Mouse (Mus musculus) frontal cortex, postnatal 10 days (tissue): ENCODE measurements around the gene Pde6d.

Source experiments
- DNase-seq, 2 experiments: peaks; one replicate each; pipeline ENCODE4 v3.0.0; 2022; ENCODE audit warnings: low spot score in 2 of 2, mixed read lengths in 1 of 2

Pde6d gene

DNA sequence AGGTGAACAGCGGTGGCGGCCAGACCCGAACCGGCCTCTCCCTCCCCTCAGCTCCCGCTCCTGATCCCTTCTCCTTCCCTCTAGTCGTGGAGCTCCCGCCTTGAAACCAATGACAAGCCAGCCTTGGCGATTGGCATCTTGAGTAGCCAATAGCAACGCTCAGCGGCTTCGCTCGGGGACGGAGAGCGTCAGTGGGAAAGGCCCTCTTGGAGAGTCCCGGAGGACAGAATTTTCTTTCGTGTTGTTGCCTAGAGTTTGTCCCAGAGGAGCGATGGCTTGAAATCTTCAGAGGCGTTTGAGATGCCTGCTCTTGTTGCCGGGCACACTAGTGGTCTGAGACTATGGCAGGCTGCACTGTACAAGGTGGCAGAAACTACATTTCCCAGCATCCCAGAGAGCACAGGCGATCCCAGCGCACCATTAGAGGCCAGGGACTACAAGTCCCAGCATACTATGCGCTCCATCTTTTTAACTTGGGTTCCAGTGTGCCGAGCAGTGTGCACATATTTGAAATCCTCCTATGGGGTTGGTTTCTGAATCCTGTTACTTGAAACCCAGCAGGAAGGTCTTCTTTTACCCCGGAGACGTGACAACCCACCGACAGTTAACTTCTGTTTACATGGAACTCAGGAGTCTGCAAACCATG, at the start of gene Pde6d, which contains the start of gene Cops7b:
TSS of gene Pde6d (minus strand) at position 179 of the 646 bp plus-strand sequence.
TSS of gene Cops7b (plus strand) at position 454 of the 646 bp plus-strand sequence.
- DNase-seq: peak; percentile 88 to 97

- DNase-seq: no peak
Measured at GRCm38 (mm10) chr1:86630527-86630926, 48.1 kb upstream of the Pde6d start.

DNA sequence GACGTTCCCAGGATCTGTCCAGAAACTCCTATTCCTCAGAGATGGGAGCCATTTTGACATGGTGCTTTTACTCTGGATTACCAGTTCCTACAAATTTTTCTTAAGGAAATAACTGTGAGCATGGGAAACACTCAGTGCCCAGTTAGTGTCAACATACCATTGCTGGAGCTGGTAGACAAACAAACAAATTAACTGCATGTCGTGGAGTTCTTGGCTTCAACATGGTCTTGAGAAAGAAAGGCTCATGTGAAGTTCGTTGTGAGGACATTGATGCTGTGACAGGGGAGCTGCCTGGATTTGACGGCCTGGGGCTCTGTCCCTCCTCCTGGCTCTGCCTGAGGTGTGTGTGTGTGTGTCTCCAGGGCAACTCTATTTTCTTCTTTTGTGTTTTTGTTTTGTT, 47.5 kb upstream of the Pde6d start:
- no peak for DNase-seq

DNA sequence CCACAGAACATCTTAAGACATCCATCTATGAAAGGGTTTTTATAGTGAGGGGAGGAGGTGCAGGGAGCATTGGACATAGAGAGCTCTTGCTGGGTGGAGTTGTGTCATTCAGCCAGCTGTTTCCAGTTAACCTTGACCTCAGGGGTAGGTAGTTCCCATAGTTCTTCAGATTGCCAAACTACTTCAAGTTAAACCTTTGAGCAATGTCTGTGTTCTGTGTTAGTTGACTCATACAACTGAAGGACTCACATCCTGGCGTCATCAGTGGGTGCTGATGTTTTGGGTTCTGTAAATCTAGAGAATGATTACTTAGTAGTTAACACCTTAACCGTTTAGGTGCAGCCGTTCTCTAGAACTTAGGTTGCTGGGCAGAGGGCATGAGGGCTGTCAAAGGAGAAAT, 45.8 kb upstream of the Pde6d start:
- DNase-seq: no peak

GRCm38 (mm10) chr1:86623001-86624000, 40.9 kb upstream of the Pde6d start:
- DNase-seq: no peak

- DNase-seq: no peak
Measured at GRCm38 (mm10) chr1:86622296-86622695, 39.9 kb upstream of the Pde6d start.

DNA sequence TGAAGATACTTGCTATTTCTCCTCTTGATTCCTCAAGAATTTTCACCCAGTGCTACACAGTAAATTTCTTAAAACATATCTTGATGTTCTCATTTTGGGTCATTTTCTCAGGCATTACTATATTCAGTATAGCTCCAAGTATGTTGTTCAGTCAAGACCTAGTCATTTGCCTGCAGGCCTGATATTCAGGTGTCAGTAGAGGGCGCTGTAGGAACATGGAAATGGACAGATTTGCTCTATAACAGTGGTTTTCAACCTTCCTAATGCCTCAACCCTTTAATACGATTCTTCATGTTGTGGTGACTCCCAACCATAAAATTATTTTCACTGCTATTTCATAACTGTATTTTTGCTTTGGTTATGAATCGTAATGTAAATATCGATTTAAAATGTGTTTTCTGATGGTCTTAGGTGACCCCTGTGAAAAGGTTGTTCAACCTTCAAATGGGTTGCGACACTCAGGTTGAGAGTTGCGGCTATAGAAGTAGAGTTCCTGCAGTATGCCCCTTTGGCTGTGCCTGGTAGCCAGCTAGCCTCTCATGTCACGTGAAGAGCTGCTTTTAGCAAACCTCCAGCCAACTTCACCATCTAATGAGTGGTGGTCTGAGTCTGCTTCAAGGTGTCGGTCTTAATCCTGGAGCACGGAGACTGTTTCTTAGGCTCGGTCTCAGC, 36.2 kb upstream of the Pde6d start:
- DNase-seq: peak in 1 of 2 experiments; percentile 59

- no peak for DNase-seq
Measured at GRCm38 (mm10) chr1:86614269-86614668, 31.8 kb upstream of the Pde6d start.

GRCm38 (mm10) chr1:86612081-86612480, 29.7 kb upstream of the Pde6d start:
- DNase-seq: no peak

- no peak for DNase-seq
Measured at GRCm38 (mm10) chr1:86610954-86611353, 28.5 kb upstream of the Pde6d start.

- DNase-seq: no peak
Measured at GRCm38 (mm10) chr1:86600117-86600516, 17.7 kb upstream of the Pde6d start.

DNA sequence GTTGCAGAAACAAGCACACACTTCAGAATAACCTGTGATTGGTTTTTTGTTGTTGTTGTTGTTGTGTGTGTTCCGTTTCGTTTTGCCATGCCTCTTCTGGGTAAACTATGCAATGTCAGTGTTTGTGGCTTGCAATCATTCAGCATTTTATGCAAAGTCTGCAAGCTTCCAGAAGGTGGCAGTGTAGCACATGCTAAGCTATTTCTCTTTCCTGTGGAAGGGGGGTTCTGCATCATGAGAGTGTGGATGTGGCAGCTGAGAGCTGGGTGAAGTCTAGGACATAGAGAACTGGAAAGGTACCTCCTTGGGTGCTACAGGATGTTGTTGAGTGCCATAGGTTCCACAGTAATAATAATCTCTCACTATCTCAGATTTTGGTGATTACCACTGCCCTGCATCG, 16.1 kb upstream of the Pde6d start:
- DNase-seq: no peak

- DNase-seq: no peak
Measured at GRCm38 (mm10) chr1:86596512-86596911, 14.1 kb upstream of the Pde6d start.

DNA sequence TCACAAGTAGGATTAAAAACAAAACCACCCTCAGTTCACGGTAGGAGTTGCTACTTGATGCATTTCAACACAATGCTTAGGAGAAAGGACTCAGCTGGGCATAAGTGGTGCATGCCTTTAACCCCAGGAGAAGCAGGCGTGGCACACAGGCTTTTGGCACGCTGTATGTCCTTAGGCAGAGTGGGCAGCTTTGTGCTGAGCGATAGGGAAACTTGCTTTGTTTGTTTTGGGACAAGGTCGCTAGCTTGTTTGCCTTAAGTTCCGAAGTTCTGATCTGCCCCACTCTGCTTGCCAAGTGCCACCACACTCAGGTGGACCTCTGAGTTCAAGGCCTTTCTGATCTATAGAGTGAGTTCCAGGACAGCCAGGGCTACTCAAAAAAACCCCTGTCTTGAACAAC, 12.9 kb upstream of the Pde6d start:
- DNase-seq: no peak

DNA sequence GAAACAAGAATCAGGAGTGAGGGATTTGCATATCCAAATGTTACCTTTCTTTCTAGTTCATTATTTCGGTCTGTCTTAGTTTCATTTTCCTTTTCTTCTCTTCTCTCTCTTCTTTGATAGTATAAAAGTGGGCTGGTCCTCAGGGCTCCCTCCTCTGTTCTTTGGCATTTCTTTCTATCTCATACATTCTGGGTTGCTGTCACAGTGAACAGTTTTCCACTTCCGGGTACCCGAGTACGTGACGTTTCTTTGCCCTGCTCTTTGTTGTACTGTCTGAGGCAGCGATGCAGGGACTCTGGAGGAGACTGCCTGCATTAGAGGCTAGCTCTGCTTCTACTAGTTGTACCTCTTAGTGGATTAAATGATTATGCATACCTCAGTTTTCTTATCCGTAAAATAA, 12.1 kb upstream of the Pde6d start:
- DNase-seq: no peak

GRCm38 (mm10) chr1:86586992-86587391, 4.6 kb upstream of the Pde6d start:
- peak; percentile 72 to 76 for DNase-seq

DNA sequence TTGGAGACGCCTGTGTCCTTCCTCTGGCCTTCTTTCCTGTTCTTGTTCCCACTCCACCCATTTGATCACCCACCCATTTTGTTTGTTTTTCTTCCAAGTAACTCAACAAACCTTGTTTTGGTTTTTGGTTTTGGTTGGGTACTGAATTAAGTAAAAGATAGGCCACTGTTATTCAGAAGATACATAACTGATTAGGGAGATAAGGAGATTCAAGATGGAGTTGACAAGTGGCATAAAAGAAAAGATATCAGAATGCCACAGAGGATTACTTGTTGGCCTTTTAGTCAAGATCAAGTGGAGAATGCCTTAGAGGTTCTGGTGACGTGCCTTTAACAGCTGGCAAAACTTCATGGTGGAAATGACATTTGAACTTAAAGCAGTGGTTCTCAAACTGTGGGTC, 1.3 kb upstream of the Pde6d start:
- no peak for DNase-seq

- peak; percentile 27 to 45 for DNase-seq
Measured at GRCm38 (mm10) chr1:86581692-86582450, 558 bp downstream of the Pde6d start.

DNA sequence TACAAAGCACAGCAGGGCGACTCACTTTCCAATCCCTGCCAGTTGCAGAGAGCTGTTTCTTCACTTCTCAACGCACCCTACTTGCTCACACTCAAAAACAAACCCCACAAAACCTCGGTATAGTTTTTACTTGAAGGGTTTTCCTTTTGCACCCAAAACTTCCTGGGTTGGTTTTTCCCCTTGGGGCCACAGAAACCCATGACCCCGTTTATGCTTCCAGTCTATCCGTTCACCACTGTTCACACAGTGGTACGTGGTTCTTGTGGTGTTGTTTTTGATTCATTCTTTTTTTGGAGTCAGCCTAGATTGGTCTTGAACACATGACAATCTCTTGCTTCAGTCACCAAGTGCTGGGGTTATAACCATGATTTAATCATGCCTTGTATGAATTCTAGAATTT, 2.0 kb downstream of the Pde6d start:
- no peak for DNase-seq

DNA sequence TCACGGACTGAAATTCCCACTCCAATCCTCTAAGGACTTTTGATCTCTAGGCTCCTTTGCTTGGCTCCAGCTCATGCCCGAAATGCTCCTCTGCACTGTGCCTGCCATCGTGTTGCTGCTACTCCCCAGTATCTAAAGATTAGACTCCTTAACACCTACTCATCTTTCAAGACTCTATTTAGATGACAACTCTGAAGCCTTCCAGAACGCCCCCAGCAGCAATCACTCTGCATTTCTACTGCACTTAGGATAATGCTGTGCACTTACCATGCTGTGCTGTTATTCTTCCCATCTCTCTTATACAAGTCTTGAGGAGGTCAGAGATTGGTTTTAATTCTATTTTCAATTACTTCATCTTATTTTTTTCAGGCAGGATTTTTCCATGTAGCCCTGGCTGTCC, 10.5 kb downstream of the Pde6d start:
- DNase-seq: no peak

- DNase-seq: no peak
Measured at GRCm38 (mm10) chr1:86571381-86571780, 11.0 kb downstream of the Pde6d start.
